Mouse (Mus musculus) macrophage (primary cell): ENCODE results near the gene Fam53b. TPM values are rescaled to one million over a fixed set of nuclear protein-coding genes. Genes with fewer than 3 reads are reported as not detected.
A peak's percentile ranks its signal among the peaks of the same experiment; 100 is the strongest.

Experiments
- H3K27ac ChIP-seq: fragments of 350-480 bp; formaldehyde crosslinking; 2 replicates; pipeline ENCODE4 v1.9.0; 2021
- H3K36me3 ChIP-seq: fragments of 350-480 bp; formaldehyde crosslinking; 2 replicates; pipeline ENCODE4 v1.9.0; 2021; ENCODE audit errors: inconsistent target
- H3K4me3 ChIP-seq: fragments of 350-480 bp; formaldehyde crosslinking; 2 replicates; pipeline ENCODE4 v1.9.0; 2021; ENCODE audit errors: inconsistent target
- H3K79me2 ChIP-seq: fragments of 350-480 bp; formaldehyde crosslinking; 2 replicates; pipeline ENCODE4 v1.9.0; 2021; ENCODE audit errors: inconsistent target
- WGBS: methylation state at CpG from one replicate; pipeline ENCODE4 v1.1.7; 2026; ENCODE audit warnings: inconsistent platforms; ENCODE audit not compliant: missing documents; 5-methylcytosine and 5-hydroxymethylcytosine counted together
- polyA plus RNA-seq: library from polyadenylated mRNA; stranded (reverse); fragments of 250-400 nt; gene quantifications from 3 replicates; pipeline ENCODE4 v1.2.4, GENCODE M21; 2018; ENCODE audit warnings: inconsistent platforms

The Fam53b gene
- polyA plus RNA-seq, 1 experiment from 2014 or later: 28.5 TPM

GRCm38 (mm10) chr7:132806286-132806685 lies 7.4 kb downstream of the Fam53b start:
- no peak overlapping the region for H3K27ac ChIP-seq
- no peaks in the 10 kb centered on the region for H3K36me3 ChIP-seq
- H3K4me3 ChIP-seq: no peak overlapping the region
- 96% methylated on average over 5 of the region's 5 CpGs for WGBS
- peaks cover 100% of the 10 kb centered on the region for H3K79me2 ChIP-seq

GRCm38 (mm10) chr7:132804951-132805350 lies 8.7 kb downstream of the Fam53b start:
- Histone ChIP-seq H3K4me3 (no peak overlapping the region), H3K79me2 (peaks cover 100% of the 10 kb centered on the region), H3K27ac (peak overlapping the region; percentile 75), H3K36me3 (no peaks in the 10 kb centered on the region)
- 78% methylated on average over 5 of the region's 5 CpGs for WGBS

- H3K4me3 ChIP-seq: no peak overlapping the region
- peaks cover 100% of the 10 kb centered on the region for H3K79me2 ChIP-seq
- 76% methylated on average over 7 of the region's 7 CpGs for WGBS
- peak overlapping the region; percentile 75 for H3K27ac ChIP-seq
- H3K36me3 ChIP-seq: no peaks in the 10 kb centered on the region
Observed at GRCm38 (mm10) chr7:132804461-132804860, 9.2 kb downstream of the Fam53b start.

GRCm38 (mm10) chr7:132803962-132804361 lies 9.7 kb downstream of the Fam53b start:
- Histone ChIP-seq H3K36me3 (no peaks in the 10 kb centered on the region), H3K4me3 (no peak overlapping the region), H3K27ac (peak overlapping the region; percentile 75), H3K79me2 (peaks cover 100% of the 10 kb centered on the region)
- 36% methylated on average over 3 of the region's 3 CpGs for WGBS

GRCm38 (mm10) chr7:132803336-132803735 lies 10.3 kb downstream of the Fam53b start:
- no peak overlapping the region for H3K4me3 ChIP-seq
- 68% methylated on average over 2 of the region's 2 CpGs for WGBS
- no peaks in the 10 kb centered on the region for H3K36me3 ChIP-seq
- peaks cover 100% of the 10 kb centered on the region for H3K79me2 ChIP-seq
- H3K27ac ChIP-seq: peak overlapping the region; percentile 75

GRCm38 (mm10) chr7:132802691-132803090 lies 11.0 kb downstream of the Fam53b start:
- WGBS: 94% methylated on average over 11 of the region's 11 CpGs
- Histone ChIP-seq H3K79me2 (peaks cover 100% of the 10 kb centered on the region), H3K27ac (peak overlapping the region; percentile 75), H3K36me3 (no peaks in the 10 kb centered on the region), H3K4me3 (no peak overlapping the region)

GRCm38 (mm10) chr7:132802066-132802465 lies 11.6 kb downstream of the Fam53b start:
- Histone ChIP-seq H3K79me2 (peaks cover 100% of the 10 kb centered on the region), H3K27ac (peak overlapping the region; percentile 75), H3K36me3 (no peaks in the 10 kb centered on the region), H3K4me3 (no peak overlapping the region)
- WGBS: 100% methylated on average over 2 of the region's 2 CpGs

GRCm38 (mm10) chr7:132801509-132801908 lies 12.2 kb downstream of the Fam53b start:
- H3K4me3 ChIP-seq: no peak overlapping the region
- 0 out of 2 replicates have a peak overlapping the region, but pooled peaks have one; percentile 75 for H3K27ac ChIP-seq
- WGBS: 88% methylated on average over 5 of the region's 5 CpGs
- H3K36me3 ChIP-seq: no peaks in the 10 kb centered on the region
- peaks cover 100% of the 10 kb centered on the region for H3K79me2 ChIP-seq

GRCm38 (mm10) chr7:132800868-132801267 lies 12.8 kb downstream of the Fam53b start:
- WGBS: 92% methylated on average over 10 of the region's 10 CpGs
- H3K36me3 ChIP-seq: no peaks in the 10 kb centered on the region
- peaks cover 100% of the 10 kb centered on the region for H3K79me2 ChIP-seq
- peak overlapping the region; percentile 80 for H3K27ac ChIP-seq
- H3K4me3 ChIP-seq: no peak overlapping the region

GRCm38 (mm10) chr7:132799119-132800016 lies 14.3 kb downstream of the Fam53b start:
- Histone ChIP-seq H3K27ac (peak overlapping the region; percentile 80), H3K36me3 (no peaks in the 10 kb centered on the region)

GRCm38 (mm10) chr7:132795141-132795540 lies 18.5 kb downstream of the Fam53b start:
- 94% methylated on average over 5 of the region's 5 CpGs for WGBS
- H3K79me2 ChIP-seq: peaks cover 100% of the 10 kb centered on the region
- no peak overlapping the region for H3K27ac ChIP-seq
- no peak overlapping the region for H3K4me3 ChIP-seq
- no peaks in the 10 kb centered on the region for H3K36me3 ChIP-seq

More at GRCm38 (mm10) chr7:132799119-132800016, 14.3 kb downstream of the Fam53b start:
- 88% methylated on average over 5 of the region's 5 CpGs for WGBS
- H3K4me3 ChIP-seq: no peak overlapping the region
- H3K79me2 ChIP-seq: peaks cover 100% of the 10 kb centered on the region

GRCm38 (mm10) chr7:132793467-132793866 lies 20.2 kb downstream of the Fam53b start:
- Histone ChIP-seq H3K79me2 (peaks cover 100% of the 10 kb centered on the region), H3K4me3 (no peak overlapping the region), H3K36me3 (no peaks in the 10 kb centered on the region), H3K27ac (peak overlapping the region; percentile 68)
- 43% methylated on average over 6 of the region's 6 CpGs for WGBS

- no peak overlapping the region for H3K27ac ChIP-seq
- no peak overlapping the region for H3K4me3 ChIP-seq
- peaks cover 100% of the 10 kb centered on the region for H3K79me2 ChIP-seq
- 92% methylated on average over 14 of the region's 14 CpGs for WGBS
- no peaks in the 10 kb centered on the region for H3K36me3 ChIP-seq
Observed at GRCm38 (mm10) chr7:132790447-132791219, 23.1 kb downstream of the Fam53b start.

GRCm38 (mm10) chr7:132788826-132789225 lies 24.9 kb downstream of the Fam53b start:
- Histone ChIP-seq H3K79me2 (peaks cover 100% of the 10 kb centered on the region), H3K27ac (no peak overlapping the region), H3K36me3 (no peaks in the 10 kb centered on the region), H3K4me3 (no peak overlapping the region)
- WGBS: 95% methylated on average over 13 of the region's 13 CpGs
